Mouse (Mus musculus): Measurements from ENCODE around the gene Ttc22. TPM values are rescaled to one million over a fixed set of nuclear protein-coding genes. Genes with fewer than 3 reads are reported as not detected.

Gene Ttc22
- polyA plus RNA-seq, 1 experiment: not detected

- no peak overlapping the region for H3K4me3 ChIP-seq (ENCODE audit: insufficient read depth, low read depth, low read length)
- no peaks in the 10 kb centered on the region for H3K4me1 ChIP-seq (ENCODE audit: control insufficient read depth, insufficient read depth, insufficient read length, low read length)
- no peak overlapping the region for H3K27ac ChIP-seq (replicated peaks; ENCODE audit: low read depth, low read length)
Observed at GRCm38 (mm10) chr4:106665269-106665668, 43.0 kb downstream of the Ttc22 start.

- Histone ChIP-seq H3K27ac (replicated peaks; ENCODE audit: low read depth, low read length) (no peak overlapping the region), H3K4me1 (ENCODE audit: control insufficient read depth, insufficient read depth, insufficient read length, low read length) (no peaks in the 10 kb centered on the region), H3K4me3 (ENCODE audit: insufficient read depth, low read depth, low read length) (no peak overlapping the region)
Observed at GRCm38 (mm10) chr4:106665673-106666072, 43.4 kb downstream of the Ttc22 start.

GRCm38 (mm10) chr4:106666546-106666945 is 44.3 kb downstream of the Ttc22 start:
- Histone ChIP-seq H3K27ac (replicated peaks; ENCODE audit: low read depth, low read length) (no peak overlapping the region), H3K4me3 (ENCODE audit: insufficient read depth, low read depth, low read length) (no peak overlapping the region), H3K4me1 (ENCODE audit: control insufficient read depth, insufficient read depth, insufficient read length, low read length) (no peaks in the 10 kb centered on the region)

GRCm38 (mm10) chr4:106676749-106677148 is 54.5 kb downstream of the Ttc22 start:
- no peaks in the 10 kb centered on the region; the same call in 1 of the 2 replicates for H3K4me1 ChIP-seq (ENCODE audit: control insufficient read depth, insufficient read depth, insufficient read length, low read length)
- no peak overlapping the region for H3K27ac ChIP-seq (replicated peaks; ENCODE audit: low read depth, low read length)
- no peak overlapping the region for H3K4me3 ChIP-seq (ENCODE audit: insufficient read depth, low read depth, low read length)

GRCm38 (mm10) chr4:106678442-106679118 is 56.3 kb downstream of the Ttc22 start, which contains the start of gene Ttc4:
Gene Ttc4, minus strand, starts transcription at chr4:106678944.
- H3K4me1 ChIP-seq (ENCODE audit: control insufficient read depth, insufficient read depth, insufficient read length, low read length): no peaks in the 10 kb centered on the region; the same call in 1 of the 2 replicates
- peak within 1 kb of the TSS; percentile 74 for H3K4me3 ChIP-seq (ENCODE audit: insufficient read depth, low read depth, low read length)
- no peak within 1 kb of the TSS for H3K27ac ChIP-seq (replicated peaks; ENCODE audit: low read depth, low read length)

GRCm38 (mm10) chr4:106679152-106679551 is 56.9 kb downstream of the Ttc22 start:
- Histone ChIP-seq H3K4me1 (ENCODE audit: control insufficient read depth, insufficient read depth, insufficient read length, low read length) (no peaks in the 10 kb centered on the region; the same call in 1 of the 2 replicates), H3K4me3 (ENCODE audit: insufficient read depth, low read depth, low read length) (peak overlapping the region; percentile 74), H3K27ac (replicated peaks; ENCODE audit: low read depth, low read length) (no peak overlapping the region)

GRCm38 (mm10) chr4:106680955-106681354 is 58.7 kb downstream of the Ttc22 start:
- Histone ChIP-seq H3K4me3 (ENCODE audit: insufficient read depth, low read depth, low read length) (no peak overlapping the region), H3K4me1 (ENCODE audit: control insufficient read depth, insufficient read depth, insufficient read length, low read length) (no peaks in the 10 kb centered on the region; the same call in 1 of the 2 replicates), H3K27ac (replicated peaks; ENCODE audit: low read depth, low read length) (no peak overlapping the region)

GRCm38 (mm10) chr4:106688636-106689296 is 66.5 kb downstream of the Ttc22 start:
- no peak overlapping the region for H3K4me3 ChIP-seq (ENCODE audit: insufficient read depth, low read depth, low read length)
- H3K27ac ChIP-seq (replicated peaks; ENCODE audit: low read depth, low read length): no peak overlapping the region
- no peaks in the 10 kb centered on the region for H3K4me1 ChIP-seq (ENCODE audit: control insufficient read depth, insufficient read depth, insufficient read length, low read length)

Other genes with a start within 250 kb of the Ttc22 start
- gene Pcsk9, start 158.1 kb upstream of the Ttc22 start, polyA plus RNA-seq (2012; ENCODE audit: insufficient read depth, insufficient read length, missing spikeins): not detected in 2 replicates
- gene Bsnd, start 130.1 kb upstream of the Ttc22 start, polyA plus RNA-seq (2012; ENCODE audit: insufficient read depth, insufficient read length, missing spikeins): not detected in 2 replicates
- 9.0 and 24.0 TPM in 2 replicates for gene Dhcr24, start 61.4 kb upstream of the Ttc22 start, polyA plus RNA-seq (2012; ENCODE audit: insufficient read depth, insufficient read length, missing spikeins)
- gene Lexm, start 5.2 kb upstream of the Ttc22 start, polyA plus RNA-seq (2012; ENCODE audit: insufficient read depth, insufficient read length, missing spikeins): not detected in 2 replicates
- 4.9 and 5.8 TPM in 2 replicates for gene Pars2, start 28.6 kb downstream of the Ttc22 start, polyA plus RNA-seq (2012; ENCODE audit: insufficient read depth, insufficient read length, missing spikeins)
- 15.9 and 18.4 TPM in 2 replicates for gene Ttc4, start 56.5 kb downstream of the Ttc22 start, polyA plus RNA-seq (2012; ENCODE audit: insufficient read depth, insufficient read length, missing spikeins)
- not detected in 2 replicates for gene Mroh7, start 108.5 kb downstream of the Ttc22 start, polyA plus RNA-seq (2012; ENCODE audit: insufficient read depth, insufficient read length, missing spikeins)
- not detected in 2 replicates for gene Fam151a, start 111.5 kb downstream of the Ttc22 start, polyA plus RNA-seq (2012; ENCODE audit: insufficient read depth, insufficient read length, missing spikeins)
- 278 and 386 TPM in 2 replicates for gene Acot11, start 182.6 kb downstream of the Ttc22 start, polyA plus RNA-seq (2012; ENCODE audit: insufficient read depth, insufficient read length, missing spikeins)

Measured in brown adipose tissue, adult 24 weeks (tissue).